Mouse (Mus musculus) ES-E14 (cell line): ENCODE results near the gene Cipc.

Experiments
- CHD2 ChIP-seq: IDR thresholded peaks from 2 replicates; pipeline ENCODE4 v1.6.1; 2014; ENCODE audit warnings: mild to moderate bottlenecking, low read depth, low read length, inconsistent platforms
- HCFC1 ChIP-seq: IDR thresholded peaks from 2 replicates; pipeline ENCODE4 v1.6.1; 2012; ENCODE audit warnings: low read length, inconsistent platforms, borderline replicate concordance; ENCODE audit not compliant: insufficient read depth
- MAFK ChIP-seq: IDR thresholded peaks from 2 replicates; pipeline ENCODE4 v1.6.1; 2014; ENCODE audit warnings: mild to moderate bottlenecking, low read depth, low read length, inconsistent platforms; ENCODE audit not compliant: insufficient read depth
- ZC3H11A ChIP-seq: IDR thresholded peaks from 2 replicates; pipeline ENCODE4 v1.6.1; 2012; ENCODE audit warnings: low read depth, mild to moderate bottlenecking, inconsistent platforms, low read length, borderline replicate concordance
- ZNF384 ChIP-seq: IDR thresholded peaks from 2 replicates; pipeline ENCODE4 v1.6.1; 2012; ENCODE audit warnings: low read depth, low read length, inconsistent platforms

GRCm38 (mm10) chr12:86973706-86974105 lies 26.9 kb downstream of the Cipc start:
- TF ChIP-seq MAFK (no peak), ZNF384 (no peak), HCFC1 (no peak), CHD2 (no peak), ZC3H11A (no peak)
